Mouse (Mus musculus) neural tube, embryonic 11.5 days (tissue): ENCODE measurements around the gene Asb5. TPM values are rescaled to one million over a fixed set of nuclear protein-coding genes. Genes with fewer than 3 reads are reported as not detected.

Experiments
- ATAC-seq: fragments of 200-750 bp; cut with Nextera tagmentation; 2 replicates; pipeline ENCODE4 v1.8.0; 2017; ENCODE audit warnings: moderate number of reproducible peaks, mild to moderate bottlenecking, moderate TSS enrichment, moderate library complexity; ENCODE audit not compliant: insufficient read depth, low FRiP score, low TSS enrichment
- DNase-seq: peaks from one replicate; pipeline ENCODE4 v3.0.0-alpha.2; 2015; ENCODE audit warnings: low spot score
- H3K27ac ChIP-seq: fragments of 300-500 bp; sonication (generic); 2 replicates; pipeline ENCODE4 v1.5.1; 2014; ENCODE audit warnings: low read depth, mild to moderate bottlenecking, low read length
- H3K27me3 ChIP-seq: fragments of 300-500 bp; sonication (generic); 2 replicates; pipeline ENCODE4 v1.6.1; 2014; ENCODE audit warnings: mild to moderate bottlenecking, low read length, mixed read lengths; ENCODE audit not compliant: control insufficient read depth, insufficient read depth
- H3K36me3 ChIP-seq: fragments of 300-500 bp; sonication (generic); 2 replicates; pipeline ENCODE4 v1.6.1; 2014; ENCODE audit warnings: mild to moderate bottlenecking, low read length, moderate library complexity, mixed read lengths; ENCODE audit not compliant: control insufficient read depth, insufficient read depth
- H3K4me1 ChIP-seq: fragments of 300-500 bp; sonication (generic); 2 replicates; pipeline ENCODE4 v1.6.1; 2014; ENCODE audit warnings: low read length, mixed read lengths; ENCODE audit not compliant: control insufficient read depth, insufficient read depth
- H3K4me2 ChIP-seq: fragments of 300-500 bp; sonication (generic); 2 replicates; pipeline ENCODE4 v1.6.1; 2014; ENCODE audit warnings: low read depth, mild to moderate bottlenecking, moderate library complexity
- H3K4me3 ChIP-seq: fragments of 300-500 bp; sonication (generic); 2 replicates; pipeline ENCODE4 v1.5.1; 2014; ENCODE audit warnings: low read depth, low read length
- H3K9ac ChIP-seq: fragments of 300-500 bp; sonication (generic); 2 replicates; pipeline ENCODE4 v1.6.1; 2014; ENCODE audit warnings: mild to moderate bottlenecking, low read length
- H3K9me3 ChIP-seq: fragments of 300-500 bp; sonication (generic); 2 replicates; pipeline ENCODE4 v1.6.1; 2016; ENCODE audit warnings: low read length; ENCODE audit not compliant: control insufficient read depth
- WGBS: fragments of 180-500 bp; shearing (Covaris S2); extraction: QIAGEN DNeasy Blood & Tissue Kit; methylation state at CpG from one replicate; pipeline ENCODE4 v1.1.7; 2014; 5-methylcytosine and 5-hydroxymethylcytosine counted together
- polyA plus RNA-seq: library from polyadenylated mRNA; unstranded; fragments of >200 nt; fragmentation: Nextera tagmentation; extraction: Ambion mirVana; gene quantifications from 2 replicates; pipeline ENCODE4 v1.2.1, GENCODE M21; 2014

Gene Asb5
- polyA plus RNA-seq, 1 experiment from 2014 or later = 4.7 TPM

- no peaks in the 10 kb centered on the region for H3K27me3 ChIP-seq
- DNase-seq = no peak
Observed at GRCm38 (mm10) chr8:54562137-54562536, 32.8 kb downstream of the Asb5 start.

DNA sequence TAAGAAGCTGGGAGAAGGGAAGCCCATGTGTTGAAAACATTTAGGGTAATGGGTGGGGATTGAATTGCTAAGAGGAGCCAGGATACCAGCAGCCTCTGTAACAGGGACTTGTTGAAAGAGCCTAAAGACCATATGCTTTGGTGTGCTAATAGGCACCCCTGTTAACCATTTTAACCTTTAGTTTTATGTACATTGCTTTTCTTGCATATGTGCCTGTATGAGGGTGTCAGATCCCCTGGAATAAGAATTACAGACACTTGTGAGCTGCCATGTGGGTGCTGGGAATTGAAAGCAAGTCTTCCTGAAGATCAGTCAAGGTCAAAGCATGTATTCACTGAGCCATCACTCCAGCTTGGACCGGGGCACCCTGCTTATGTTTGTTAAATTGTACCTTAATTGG lies 35.8 kb downstream of the Asb5 start:
- DNase-seq (no peak), ATAC-seq (no peak)
- H3K9ac ChIP-seq = no peak overlapping the region
- H3K27me3 ChIP-seq = no peaks in the 10 kb centered on the region
- H3K4me3 ChIP-seq = no peak overlapping the region
- no peaks in the 10 kb centered on the region for H3K36me3 ChIP-seq
- H3K27ac ChIP-seq = no peak overlapping the region
- WGBS = 84% methylated on average over 1 of the region's 1 CpGs
- H3K4me2 ChIP-seq = no peak overlapping the region
- no peaks in the 10 kb centered on the region for H3K4me1 ChIP-seq
- no peaks in the 10 kb centered on the region for H3K9me3 ChIP-seq

More at GRCm38 (mm10) chr8:54562137-54562536, 32.8 kb downstream of the Asb5 start:
- Histone ChIP-seq H3K36me3 (no peaks in the 10 kb centered on the region), H3K27ac (no peak overlapping the region), H3K9me3 (no peaks in the 10 kb centered on the region), H3K4me3 (no peak overlapping the region), H3K4me1 (no peaks in the 10 kb centered on the region), H3K4me2 (no peak overlapping the region), H3K9ac (no peak overlapping the region)
- no peak for ATAC-seq
- 81% methylated on average over 4 of the region's 4 CpGs for WGBS

GRCm38 (mm10) chr8:54565603-54566260 lies 36.4 kb downstream of the Asb5 start:
- Histone ChIP-seq H3K9ac (no peak overlapping the region), H3K4me3 (no peak overlapping the region), H3K27ac (no peak overlapping the region), H3K9me3 (no peaks in the 10 kb centered on the region), H3K4me2 (no peak overlapping the region), H3K27me3 (no peaks in the 10 kb centered on the region), H3K36me3 (no peaks in the 10 kb centered on the region), H3K4me1 (no peaks in the 10 kb centered on the region)
- DNase-seq (no peak), ATAC-seq (no peak)
- WGBS = 89% methylated on average over 7 of the region's 7 CpGs

- Histone ChIP-seq H3K27me3 (no peaks in the 10 kb centered on the region), H3K27ac (no peak overlapping the region), H3K4me2 (no peak overlapping the region), H3K9me3 (no peaks in the 10 kb centered on the region), H3K9ac (no peak overlapping the region), H3K36me3 (no peaks in the 10 kb centered on the region), H3K4me1 (no peaks in the 10 kb centered on the region), H3K4me3 (no peak overlapping the region)
- 83% methylated on average over 2 of the region's 2 CpGs for WGBS
- ATAC-seq = no peak
- DNase-seq = no peak
Observed at GRCm38 (mm10) chr8:54567168-54567567, 37.8 kb downstream of the Asb5 start.

DNA sequence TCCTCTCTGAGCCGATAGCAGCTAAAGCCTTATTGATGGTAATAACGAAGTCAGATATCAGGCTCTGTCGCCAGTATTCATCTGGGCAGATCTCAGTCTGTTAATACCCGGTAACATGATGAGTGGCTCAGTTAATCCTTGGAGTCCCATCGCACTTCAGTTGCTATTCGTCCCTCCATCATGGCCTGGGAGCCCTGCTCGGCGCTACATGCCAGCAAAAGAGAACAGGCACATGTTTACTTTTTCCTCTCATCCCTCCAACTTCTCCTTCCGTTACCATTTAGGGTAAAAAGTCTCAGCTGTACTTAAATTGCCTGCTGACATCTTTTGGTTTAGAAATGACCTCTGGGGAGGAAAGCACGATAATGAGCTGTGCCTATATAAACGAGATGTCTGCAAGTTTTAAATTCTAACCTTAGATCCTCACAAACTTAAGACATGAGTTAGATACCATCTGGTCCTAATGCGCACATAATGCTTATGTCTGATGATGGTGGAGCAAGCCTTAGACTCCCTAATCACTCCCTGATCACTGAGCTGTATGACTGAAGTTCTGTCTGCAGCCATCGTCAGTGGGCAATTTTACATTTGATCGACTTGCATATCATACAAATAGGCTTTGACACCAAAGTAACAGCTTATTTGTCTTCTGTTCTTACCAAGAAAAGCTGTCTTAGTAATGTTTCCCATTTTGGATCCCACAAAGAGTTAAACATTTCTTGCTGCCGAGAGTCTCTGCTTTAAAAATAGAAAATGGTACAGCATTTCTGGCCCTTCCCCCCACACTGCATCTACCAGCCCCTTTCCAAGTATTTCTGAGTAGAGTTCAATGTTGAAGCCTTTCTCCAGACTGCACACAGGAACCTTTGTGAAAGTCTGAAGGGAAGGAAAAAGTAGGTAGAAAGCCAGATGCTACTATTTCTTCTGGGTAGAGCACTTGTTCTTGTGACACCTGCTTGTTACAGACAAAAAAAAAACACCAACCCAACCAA lies 41.5 kb downstream of the Asb5 start:
- no peak for DNase-seq
- WGBS = 83% methylated on average over 15 of the region's 15 CpGs

GRCm38 (mm10) chr8:54581436-54581835 lies 52.1 kb downstream of the Asb5 start:
- Histone ChIP-seq H3K27ac (no peak overlapping the region), H3K27me3 (no peaks in the 10 kb centered on the region), H3K36me3 (no peaks in the 10 kb centered on the region), H3K4me3 (no peak overlapping the region), H3K9me3 (no peaks in the 10 kb centered on the region), H3K4me1 (no peaks in the 10 kb centered on the region), H3K9ac (no peak overlapping the region), H3K4me2 (no peak overlapping the region)
- ATAC-seq (no peak), DNase-seq (no peak)
- WGBS = 90% methylated on average over 3 of the region's 3 CpGs

More for the DNA sequence above, 41.5 kb downstream of the Asb5 start:
- Histone ChIP-seq H3K9ac (no peak overlapping the region), H3K4me2 (no peak overlapping the region), H3K27me3 (no peaks in the 10 kb centered on the region), H3K27ac (no peak overlapping the region), H3K9me3 (no peaks in the 10 kb centered on the region), H3K4me1 (no peaks in the 10 kb centered on the region), H3K36me3 (no peaks in the 10 kb centered on the region), H3K4me3 (no peak overlapping the region)
- ATAC-seq = no peak

DNA sequence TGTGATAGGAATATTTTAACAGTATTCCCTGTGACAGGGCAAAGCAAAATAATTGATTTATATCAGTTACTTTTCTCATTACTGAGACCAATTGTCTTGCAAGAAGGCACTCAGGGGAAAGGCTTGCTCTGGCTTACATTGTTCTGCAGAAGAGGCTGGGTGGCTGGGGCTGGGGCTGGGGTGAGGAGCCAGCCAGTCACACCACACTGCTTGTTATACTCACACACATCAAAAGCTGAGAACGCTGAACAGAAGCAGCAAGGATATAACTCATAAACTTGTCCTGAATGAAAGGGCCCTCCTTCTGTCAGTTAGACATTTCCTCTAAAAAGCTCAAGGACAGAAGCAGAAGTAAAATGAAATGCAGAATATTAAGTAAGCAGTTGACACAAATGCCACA lies 53.5 kb downstream of the Asb5 start:
- Histone ChIP-seq H3K9me3 (no peaks in the 10 kb centered on the region), H3K4me1 (no peaks in the 10 kb centered on the region), H3K4me3 (no peak overlapping the region), H3K9ac (no peak overlapping the region), H3K27me3 (no peaks in the 10 kb centered on the region), H3K36me3 (no peaks in the 10 kb centered on the region), H3K4me2 (no peak overlapping the region), H3K27ac (no peak overlapping the region)
- no peak for ATAC-seq
- no peak for DNase-seq
- WGBS = 46% methylated on average over 1 of the region's 1 CpGs

DNA sequence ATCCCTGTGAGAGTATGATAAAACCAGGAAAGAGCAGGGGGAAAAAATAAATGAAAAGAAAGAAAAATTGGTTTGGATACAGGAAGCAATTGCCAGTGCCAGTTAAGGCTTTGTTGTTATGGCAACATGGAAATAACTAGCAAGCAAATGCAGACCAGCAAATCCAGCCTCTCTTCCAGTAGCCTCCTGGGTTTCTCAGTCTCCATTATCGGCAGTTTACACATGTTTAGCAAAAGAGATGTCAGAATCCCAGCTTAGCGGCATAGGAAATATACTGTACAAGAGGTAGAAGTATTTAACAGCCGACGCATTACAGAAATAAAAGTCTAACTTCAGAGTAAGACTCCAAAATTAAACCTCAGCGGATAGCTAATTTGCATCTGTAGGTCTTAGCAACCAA lies 65.3 kb downstream of the Asb5 start:
- 92% methylated on average over 5 of the region's 5 CpGs for WGBS
- Histone ChIP-seq H3K4me1 (no peaks in the 10 kb centered on the region), H3K36me3 (no peaks in the 10 kb centered on the region), H3K9me3 (no peaks in the 10 kb centered on the region), H3K4me3 (no peak overlapping the region), H3K27me3 (no peaks in the 10 kb centered on the region), H3K9ac (no peak overlapping the region), H3K4me2 (no peak overlapping the region), H3K27ac (no peak overlapping the region)
- no peak for ATAC-seq
- DNase-seq = no peak
